ENCODE assay signal across 10 mouse cellular contexts in genomic region chr5:119058231-119058851, GRCm38 (mm10).
DNase-seq lines count a peak whose midpoint lies in the region; ATAC-seq lines count a peak whose summit lies in the region.
"Had no signal": no experiment of that assay in that cellular context is flagged by ENCODE, and none has a peak within 500 bp of the region (broad histone marks: within the 10 kb centered on the region; RNA-seq: fewer than 3 reads in every experiment).

No protein-coding gene starts in this region.

- peak overlapping the region; percentile 41 for H3K27ac ChIP-seq in heart, embryonic 16.5 days (ENCODE audit: low read length)
- H3K27ac ChIP-seq: liver, embryonic 15.5 days had no signal

- WGBS in heart, embryonic 16.5 days = 42% methylated on average over 10 of the region's 10 CpGs

- peak; percentile 17 for DNase-seq in adrenal gland, adult 8-10 months
- DNase-seq in adrenal gland, postnatal 36 days = peak; percentile 29 to 53
- DNase-seq in kidney, postnatal 14 days = peak; percentile 66
- no peak for DNase-seq in urinary bladder, adult 18-20 months (ENCODE audit: low spot score in 2 of 2)
- DNase-seq in cerebellum, adult 8-10 months = no peak
- DNase-seq in thymus, postnatal 10 days (ENCODE audit: low spot score in 2 of 2) = no peak

- peaks cover 13% of the 10 kb centered on the region for H3K27me3 ChIP-seq in heart, embryonic 16.5 days (ENCODE audit: control insufficient read depth, insufficient read depth, low read length)
- H3K27me3 ChIP-seq: liver, embryonic 15.5 days had no signal

- H3K4me2 ChIP-seq in heart, embryonic 16.5 days (ENCODE audit: low read depth, low read length) = no peak overlapping the region
- H3K4me2 ChIP-seq: liver, embryonic 15.5 days had no signal

- ATAC-seq in heart, embryonic 16.5 days (replicated peaks; ENCODE audit: extremely low read depth, insufficient read depth, low FRiP score) = peak; percentile 28; the same call in 1 of the 2 replicates
- ATAC-seq in cerebellum, adult (ENCODE audit: insufficient number of reproducible peaks, low FRiP score, low TSS enrichment) = no peak
- ATAC-seq: forebrain, embryonic 14.5 days had no signal

- H3K9me3 ChIP-seq in heart, embryonic 16.5 days (replicated peaks; ENCODE audit: control insufficient read depth, low read length) = no peaks in the 10 kb centered on the region
- H3K9me3 ChIP-seq: liver, embryonic 15.5 days had no signal

- no peak overlapping the region for H3K9ac ChIP-seq in heart, embryonic 16.5 days (ENCODE audit: low read length)
- H3K9ac ChIP-seq: liver, embryonic 15.5 days had no signal

- H3K4me1 ChIP-seq in heart, embryonic 16.5 days (ENCODE audit: control insufficient read depth, insufficient read depth, low read length) = 0 out of 2 replicates have a peak, but pooled peaks cover 2% of the 10 kb centered on the region
- H3K4me1 ChIP-seq: liver, embryonic 15.5 days had no signal

- no peaks in the 10 kb centered on the region for H3K36me3 ChIP-seq in heart, embryonic 16.5 days (ENCODE audit: control insufficient read depth, insufficient read depth)
- H3K36me3 ChIP-seq: liver, embryonic 15.5 days had no signal

- no peak overlapping the region for H3K4me3 ChIP-seq in heart, embryonic 16.5 days (ENCODE audit: low read length)
- H3K4me3 ChIP-seq: liver, embryonic 15.5 days had no signal

Comparison
In these comparisons a context has a peak if more than half of its experiments do, and no peak if none do; other contexts are left out.
1. DNase-seq: peak in adrenal gland, adult 8-10 months (single experiment), adrenal gland, postnatal 36 days (2 of 2) and kidney, postnatal 14 days (single experiment); none in urinary bladder, adult 18-20 months (0 of 2), cerebellum, adult 8-10 months (single experiment) and thymus, postnatal 10 days (0 of 2).